Mouse (Mus musculus) embryonic facial prominence, embryonic 13.5 days (tissue): ENCODE measurements at regions not wholly inside any gene's neighbourhood (a gene's known extent, or its start where the extent isn't known, plus 50 kb on each side); places are given as distances from the start of the nearest gene placed in this dataset.

Source experiments
- ATAC-seq: fragments of 200-750 bp; cut with Nextera tagmentation; 2 replicates; pipeline ENCODE4 v1.8.0; 2017; ENCODE audit warnings: low read depth; ENCODE audit not compliant: insufficient number of reproducible peaks, insufficient read depth, low FRiP score, low TSS enrichment
- H3K27ac ChIP-seq: fragments of 300-500 bp; sonication (generic); 2 replicates; pipeline ENCODE4 v1.5.1; 2015; ENCODE audit warnings: moderate library complexity, mild to moderate bottlenecking, inconsistent platforms
- H3K27me3 ChIP-seq: fragments of 300-500 bp; sonication (generic); 2 replicates; pipeline ENCODE4 v1.6.1; 2015; ENCODE audit warnings: mild to moderate bottlenecking, inconsistent platforms
- H3K36me3 ChIP-seq: fragments of 300-500 bp; sonication (generic); 2 replicates; pipeline ENCODE4 v1.6.1; 2015; ENCODE audit warnings: mild to moderate bottlenecking, inconsistent platforms
- H3K4me1 ChIP-seq: fragments of 300-500 bp; sonication (generic); 2 replicates; pipeline ENCODE4 v1.6.1; 2015; ENCODE audit warnings: inconsistent platforms
- H3K4me2 ChIP-seq: fragments of 300-500 bp; sonication (generic); 2 replicates; pipeline ENCODE4 v1.6.1; 2015; ENCODE audit warnings: moderate library complexity, mild to moderate bottlenecking, inconsistent platforms
- H3K4me3 ChIP-seq: fragments of 300-500 bp; sonication (generic); 2 replicates; pipeline ENCODE4 v1.5.1; 2015; ENCODE audit warnings: mild to moderate bottlenecking, inconsistent platforms
- H3K9ac ChIP-seq: fragments of 300-500 bp; sonication (generic); 2 replicates; pipeline ENCODE4 v1.6.1; 2015; ENCODE audit warnings: mild to moderate bottlenecking, inconsistent platforms
- H3K9me3 ChIP-seq: fragments of 300-500 bp; sonication (generic); 2 replicates; pipeline ENCODE4 v1.6.1; 2016; ENCODE audit warnings: inconsistent platforms
- WGBS: fragments of 180-500 bp; shearing (Covaris S2); methylation state at CpG from one replicate; pipeline ENCODE4 v1.1.7; 2015; ENCODE audit warnings: mixed read lengths; 5-methylcytosine and 5-hydroxymethylcytosine counted together

GRCm38 (mm10) chr8:117881414-117881973 is 79.8 kb upstream of the Mphosph6 start:
- Histone ChIP-seq H3K9me3 (no peaks in the 10 kb centered on the region), H3K9ac (no peak overlapping the region), H3K36me3 (no peaks in the 10 kb centered on the region), H3K4me1 (no peaks in the 10 kb centered on the region), H3K27me3 (no peaks in the 10 kb centered on the region), H3K27ac (no peak overlapping the region), H3K4me3 (no peak overlapping the region), H3K4me2 (no peak overlapping the region)
- no peak for ATAC-seq
- WGBS: 84% methylated on average over 8 of the region's 8 CpGs

GRCm38 (mm10) chr8:117880279-117880975 is 78.7 kb upstream of the Mphosph6 start:
- H3K4me2 ChIP-seq: no peak overlapping the region
- H3K9me3 ChIP-seq: no peaks in the 10 kb centered on the region
- WGBS: 65% methylated on average over 13 of the region's 13 CpGs
- no peaks in the 10 kb centered on the region for H3K27me3 ChIP-seq
- ATAC-seq: no peak
- H3K4me3 ChIP-seq: no peak overlapping the region
- H3K4me1 ChIP-seq: no peaks in the 10 kb centered on the region
- no peaks in the 10 kb centered on the region for H3K36me3 ChIP-seq
- H3K9ac ChIP-seq: no peak overlapping the region
- no peak overlapping the region for H3K27ac ChIP-seq

- no peaks in the 10 kb centered on the region for H3K36me3 ChIP-seq
- H3K27ac ChIP-seq: no peak overlapping the region
- H3K4me1 ChIP-seq: no peaks in the 10 kb centered on the region
- no peak overlapping the region for H3K4me2 ChIP-seq
- 33% methylated on average over 4 of the region's 4 CpGs for WGBS
- H3K4me3 ChIP-seq: no peak overlapping the region
- no peaks in the 10 kb centered on the region for H3K27me3 ChIP-seq
- H3K9ac ChIP-seq: no peak overlapping the region
- ATAC-seq: no peak
- no peaks in the 10 kb centered on the region for H3K9me3 ChIP-seq
Observed at GRCm38 (mm10) chr8:117873611-117874010, 71.9 kb upstream of the Mphosph6 start.

GRCm38 (mm10) chr8:117867138-117867537 is 65.4 kb upstream of the Mphosph6 start:
- WGBS: 79% methylated on average over 2 of the region's 2 CpGs
- Histone ChIP-seq H3K4me1 (no peaks in the 10 kb centered on the region; the same call in 1 of the 2 replicates), H3K27me3 (peaks cover 2% of the 10 kb centered on the region; the same call in 1 of the 2 replicates), H3K4me2 (no peak overlapping the region), H3K36me3 (no peaks in the 10 kb centered on the region), H3K9me3 (no peaks in the 10 kb centered on the region), H3K4me3 (no peak overlapping the region), H3K9ac (no peak overlapping the region), H3K27ac (no peak overlapping the region)
- no peak for ATAC-seq

- Histone ChIP-seq H3K27me3 (peaks cover 10% of the 10 kb centered on the region), H3K27ac (no peak overlapping the region), H3K9me3 (no peaks in the 10 kb centered on the region), H3K4me2 (no peak overlapping the region), H3K4me1 (peaks cover 1% of the 10 kb centered on the region; the same call in 1 of the 2 replicates), H3K9ac (no peak overlapping the region), H3K36me3 (no peaks in the 10 kb centered on the region), H3K4me3 (no peak overlapping the region)
- no peak for ATAC-seq
- 23% methylated on average over 6 of the region's 6 CpGs for WGBS
Observed at GRCm38 (mm10) chr8:117865014-117865413, 63.3 kb upstream of the Mphosph6 start.

- H3K36me3 ChIP-seq: no peaks in the 10 kb centered on the region
- peaks cover 5% of the 10 kb centered on the region; the same call in 1 of the 2 replicates for H3K4me1 ChIP-seq
- H3K9ac ChIP-seq: no peak overlapping the region
- peaks cover 15% of the 10 kb centered on the region for H3K27me3 ChIP-seq
- no peak overlapping the region for H3K4me3 ChIP-seq
- H3K4me2 ChIP-seq: no peak overlapping the region
- no peak for ATAC-seq
- H3K9me3 ChIP-seq: no peaks in the 10 kb centered on the region
- WGBS: 44% methylated on average over 2 of the region's 2 CpGs
- no peak overlapping the region for H3K27ac ChIP-seq
Observed at GRCm38 (mm10) chr8:117863837-117864236, 62.1 kb upstream of the Mphosph6 start.

GRCm38 (mm10) chr8:117862318-117862717 is 60.6 kb upstream of the Mphosph6 start:
- Histone ChIP-seq H3K9me3 (no peaks in the 10 kb centered on the region), H3K4me2 (no peak overlapping the region), H3K27ac (no peak overlapping the region), H3K9ac (no peak overlapping the region), H3K4me1 (peaks cover 5% of the 10 kb centered on the region; the same call in 1 of the 2 replicates), H3K4me3 (no peak overlapping the region), H3K27me3 (peaks cover 15% of the 10 kb centered on the region), H3K36me3 (no peaks in the 10 kb centered on the region)
- 74% methylated on average over 2 of the region's 2 CpGs for WGBS
- ATAC-seq: no peak

GRCm38 (mm10) chr8:117859734-117860133 is 58.0 kb upstream of the Mphosph6 start:
- no peak for ATAC-seq
- 5% methylated on average over 11 of the region's 11 CpGs for WGBS
- Histone ChIP-seq H3K9ac (no peak overlapping the region), H3K27me3 (peaks cover 15% of the 10 kb centered on the region), H3K4me3 (no peak overlapping the region), H3K4me1 (peaks cover 5% of the 10 kb centered on the region; the same call in 1 of the 2 replicates), H3K4me2 (peak overlapping the region; percentile 28; the same call in 1 of the 2 replicates), H3K9me3 (no peaks in the 10 kb centered on the region), H3K36me3 (no peaks in the 10 kb centered on the region), H3K27ac (no peak overlapping the region)

GRCm38 (mm10) chr8:117859095-117859494 is 57.4 kb upstream of the Mphosph6 start:
- no peak overlapping the region for H3K4me2 ChIP-seq
- no peak overlapping the region for H3K27ac ChIP-seq
- ATAC-seq: no peak
- peaks cover 5% of the 10 kb centered on the region; the same call in 1 of the 2 replicates for H3K4me1 ChIP-seq
- H3K4me3 ChIP-seq: no peak overlapping the region
- WGBS: 62% methylated on average over 7 of the region's 7 CpGs
- H3K9ac ChIP-seq: no peak overlapping the region
- H3K9me3 ChIP-seq: no peaks in the 10 kb centered on the region
- H3K36me3 ChIP-seq: no peaks in the 10 kb centered on the region
- H3K27me3 ChIP-seq: peaks cover 15% of the 10 kb centered on the region

- H3K4me3 ChIP-seq: no peak overlapping the region
- peaks cover 12% of the 10 kb centered on the region for H3K27me3 ChIP-seq
- H3K4me2 ChIP-seq: no peak overlapping the region
- WGBS: 89% methylated on average over 13 of the region's 13 CpGs
- peaks cover 5% of the 10 kb centered on the region; the same call in 1 of the 2 replicates for H3K4me1 ChIP-seq
- no peak overlapping the region for H3K9ac ChIP-seq
- no peak for ATAC-seq
- H3K27ac ChIP-seq: no peak overlapping the region
- H3K9me3 ChIP-seq: no peaks in the 10 kb centered on the region
- H3K36me3 ChIP-seq: no peaks in the 10 kb centered on the region
Observed at GRCm38 (mm10) chr8:117856121-117856520, 54.4 kb upstream of the Mphosph6 start.

- 80% methylated on average over 7 of the region's 7 CpGs for WGBS
- Histone ChIP-seq H3K4me2 (no peak overlapping the region), H3K9ac (no peak overlapping the region), H3K36me3 (no peaks in the 10 kb centered on the region), H3K4me3 (no peak overlapping the region), H3K27ac (no peak overlapping the region), H3K9me3 (no peaks in the 10 kb centered on the region), H3K4me1 (peaks cover 4% of the 10 kb centered on the region; the same call in 1 of the 2 replicates), H3K27me3 (peaks cover 5% of the 10 kb centered on the region)
- no peak for ATAC-seq
Observed at GRCm38 (mm10) chr8:117854942-117855491, 53.3 kb upstream of the Mphosph6 start.

- no peaks in the 10 kb centered on the region for H3K4me1 ChIP-seq
- no peak overlapping the region for H3K9ac ChIP-seq
- no peaks in the 10 kb centered on the region for H3K36me3 ChIP-seq
- WGBS: 66% methylated on average over 11 of the region's 11 CpGs
- no peak overlapping the region for H3K4me3 ChIP-seq
- H3K9me3 ChIP-seq: no peaks in the 10 kb centered on the region
- no peak overlapping the region for H3K27ac ChIP-seq
- ATAC-seq: no peak
- no peaks in the 10 kb centered on the region for H3K27me3 ChIP-seq
- no peak overlapping the region for H3K4me2 ChIP-seq
Observed at GRCm38 (mm10) chr8:117854301-117854700, 52.6 kb upstream of the Mphosph6 start.
